Mouse (Mus musculus): ENCODE measurements around the gene Tysnd1. TPM values are rescaled to one million over a fixed set of nuclear protein-coding genes. Genes with fewer than 3 reads are reported as not detected.

The Tysnd1 gene
- total RNA-seq, 2 experiments from 2014 or later: 12.3 to 14.4 TPM

GRCm38 (mm10) chr10:61662391-61662988 is 32.8 kb upstream of the Tysnd1 start:
- H3K27ac ChIP-seq: peak overlapping the region; percentile 28; the same call in 1 of the 2 replicates
- peak; percentile 26 for DNase-seq
- no peak overlapping the region for H3K4me3 ChIP-seq
- intact Hi-C loops (cut with DNase I): no loop called here
- no peak for TF ChIP-seq CTCF (IDR thresholded peaks at IDR 0.05)

- Histone ChIP-seq H3K4me3 (no peak overlapping the region), H3K27ac (no peak overlapping the region)
- TF ChIP-seq CTCF (IDR thresholded peaks at IDR 0.05): no peak
- no peak for DNase-seq
- intact Hi-C loops (cut with DNase I): no loop called here
Measured at GRCm38 (mm10) chr10:61665111-61665510, 30.2 kb upstream of the Tysnd1 start.

DNA sequence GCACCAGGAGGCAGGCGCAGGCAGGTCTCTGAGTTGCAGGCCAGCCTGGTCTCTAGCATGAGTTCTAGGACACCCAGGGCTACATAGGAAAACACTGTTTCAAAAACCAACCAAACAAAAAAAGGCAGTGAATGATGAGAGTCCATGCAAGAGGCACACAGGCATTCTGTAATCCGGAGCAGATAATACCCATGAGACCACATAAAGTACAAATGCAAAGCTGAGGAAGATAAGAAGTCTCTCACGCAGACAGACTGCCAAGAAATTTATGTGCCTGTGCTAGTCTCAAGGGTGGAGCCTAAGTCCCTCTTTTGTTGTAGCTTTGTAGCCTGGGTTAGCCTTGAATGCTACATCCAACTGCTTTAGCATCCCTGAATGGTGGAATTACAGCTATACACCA is 29.7 kb upstream of the Tysnd1 start:
- DNase-seq: no peak
- no peak overlapping the region for H3K27ac ChIP-seq
- intact Hi-C loops (cut with DNase I): no loop called here
- H3K4me3 ChIP-seq: no peak overlapping the region
- no peak for TF ChIP-seq CTCF (IDR thresholded peaks at IDR 0.05)

- intact Hi-C loops (cut with DNase I): no loop called here
- Histone ChIP-seq H3K27ac (no peak overlapping the region), H3K4me3 (no peak overlapping the region)
- DNase-seq: no peak
- no peak for TF ChIP-seq CTCF (IDR thresholded peaks at IDR 0.05)
Measured at GRCm38 (mm10) chr10:61669289-61669688, 26.0 kb upstream of the Tysnd1 start.

GRCm38 (mm10) chr10:61669896-61670295 is 25.4 kb upstream of the Tysnd1 start:
- Histone ChIP-seq H3K27ac (no peak overlapping the region), H3K4me3 (no peak overlapping the region)
- intact Hi-C loops (cut with DNase I): loop anchor here (5.0 kb wide), 1 partner anchor 62 kb away; no protein-coding TSS in a partner anchor
- no peak for DNase-seq
- no peak for TF ChIP-seq CTCF (IDR thresholded peaks at IDR 0.05)

GRCm38 (mm10) chr10:61670758-61671157 is 24.6 kb upstream of the Tysnd1 start:
- no peak overlapping the region for H3K4me3 ChIP-seq
- DNase-seq: no peak
- intact Hi-C loops (cut with DNase I): loop anchor here (5.0 kb wide), 1 partner anchor 62 kb away; no protein-coding TSS in a partner anchor
- no peak overlapping the region for H3K27ac ChIP-seq
- peak; percentile 53 for TF ChIP-seq CTCF (IDR thresholded peaks at IDR 0.05)

GRCm38 (mm10) chr10:61675935-61676334 is 19.4 kb upstream of the Tysnd1 start:
- TF ChIP-seq CTCF (IDR thresholded peaks at IDR 0.05): no peak
- DNase-seq: no peak
- Histone ChIP-seq H3K4me3 (no peak overlapping the region), H3K27ac (no peak overlapping the region)
- intact Hi-C loops (cut with DNase I): no loop called here

GRCm38 (mm10) chr10:61679545-61679944 is 15.8 kb upstream of the Tysnd1 start:
- peak overlapping the region; percentile 99 for H3K27ac ChIP-seq
- H3K4me3 ChIP-seq: peak overlapping the region; percentile 79
- no peak for TF ChIP-seq CTCF (IDR thresholded peaks at IDR 0.05)
- intact Hi-C loops (cut with DNase I): no loop called here
- no peak for DNase-seq

DNA sequence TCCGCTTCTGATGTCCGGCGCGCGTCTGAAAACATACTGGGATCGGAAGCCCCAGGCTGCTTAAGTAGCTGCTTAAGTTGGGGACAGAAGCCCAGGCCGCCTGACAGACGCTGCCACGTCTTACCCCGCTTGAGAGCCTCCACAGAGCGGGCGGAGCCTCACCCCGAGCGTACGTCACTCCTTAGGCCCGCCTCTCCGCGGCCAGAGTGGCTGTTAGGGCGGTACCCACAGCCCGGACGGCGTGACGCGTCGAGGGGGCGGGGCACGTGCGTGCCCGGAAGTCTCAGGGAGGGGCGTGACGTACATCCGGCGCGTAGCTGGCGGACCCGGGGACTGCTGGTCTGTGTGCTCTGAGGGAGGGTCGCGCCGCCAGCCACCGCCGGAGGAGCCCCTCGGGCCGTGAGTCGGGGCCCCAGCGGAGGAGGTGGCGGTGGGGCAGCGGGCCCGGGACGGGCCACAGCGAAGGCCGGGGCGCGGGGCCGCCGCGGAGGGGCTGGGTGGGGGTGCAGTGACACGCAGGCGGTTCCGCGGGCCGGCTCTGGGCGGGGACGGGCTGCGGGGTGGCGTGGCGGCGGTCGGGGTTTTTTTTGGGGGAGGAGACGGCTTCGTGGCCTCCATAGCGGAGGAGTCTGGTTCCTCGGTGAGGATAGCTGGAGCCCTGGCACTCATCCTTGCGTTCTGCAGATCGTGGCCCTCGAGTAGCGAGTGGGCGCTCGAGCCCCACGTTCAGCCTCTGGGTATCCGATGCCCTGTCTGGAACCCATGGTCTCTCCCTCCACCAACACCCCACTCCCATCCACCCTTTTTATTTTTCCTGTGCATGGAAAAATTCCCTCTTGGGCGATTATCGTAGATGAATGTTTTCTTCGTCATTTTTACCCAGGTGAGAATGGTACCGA is 15.1 kb upstream of the Tysnd1 start, which contains the start of gene Sar1a:
Gene Sar1a, plus strand, starts transcription at position 285 of the 899 bp plus-strand sequence.
- DNase-seq: peak; percentile 99
- H3K4me3 ChIP-seq: peak within 1 kb of the TSS; percentile 79
- H3K27ac ChIP-seq: peak within 1 kb of the TSS; percentile 99
- TF ChIP-seq CTCF (IDR thresholded peaks at IDR 0.05): no peak
- intact Hi-C loops (cut with DNase I): no loop called here

DNA sequence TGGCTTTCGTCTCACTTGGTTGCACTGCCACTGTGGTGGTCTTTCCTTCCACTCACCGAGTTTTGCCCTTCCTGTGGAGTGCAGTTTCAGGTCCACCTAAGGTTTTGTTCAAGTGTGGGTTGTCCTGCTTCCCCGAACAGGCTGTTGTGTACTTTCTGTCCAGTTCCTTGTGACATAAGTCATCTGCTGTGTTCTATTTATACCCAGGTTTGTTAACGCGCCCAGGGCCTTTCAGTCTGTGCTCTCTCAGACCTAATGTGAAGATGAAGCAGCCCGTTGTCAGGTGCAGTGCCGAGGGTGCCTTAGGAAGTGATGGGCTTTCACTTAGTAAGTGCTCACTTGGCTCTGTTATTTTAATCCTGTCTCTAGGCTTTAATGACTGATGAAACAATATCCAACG is 5.9 kb upstream of the Tysnd1 start:
- peak overlapping the region; percentile 51 for H3K4me3 ChIP-seq
- peak overlapping the region; percentile 88 for H3K27ac ChIP-seq
- TF ChIP-seq CTCF (IDR thresholded peaks at IDR 0.05): no peak
- peak; percentile 50 for DNase-seq
- intact Hi-C loops (cut with DNase I): no loop called here

DNA sequence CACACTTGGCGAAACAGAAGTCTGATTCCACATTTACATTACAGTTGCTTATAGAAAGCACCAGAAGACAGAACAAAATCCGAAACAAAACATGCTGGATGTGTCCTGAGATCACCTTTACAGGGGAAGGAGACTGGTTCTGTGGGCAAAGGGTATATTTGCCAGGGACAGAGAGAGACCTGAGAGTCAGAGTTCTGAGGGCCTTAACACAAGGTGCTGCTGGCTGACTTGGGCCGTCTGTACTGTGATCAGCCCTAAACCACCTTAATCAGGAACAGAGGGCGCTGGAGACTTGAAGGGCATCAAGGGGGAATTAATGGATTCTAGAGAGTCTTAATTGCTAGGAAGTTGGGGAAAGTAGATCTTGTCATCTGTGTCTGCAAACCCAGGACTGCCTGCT is 1.8 kb upstream of the Tysnd1 start:
- intact Hi-C loops (cut with DNase I): no loop called here
- no peak for TF ChIP-seq CTCF (IDR thresholded peaks at IDR 0.05)
- no peak for DNase-seq
- Histone ChIP-seq H3K27ac (no peak overlapping the region), H3K4me3 (no peak overlapping the region)

DNA sequence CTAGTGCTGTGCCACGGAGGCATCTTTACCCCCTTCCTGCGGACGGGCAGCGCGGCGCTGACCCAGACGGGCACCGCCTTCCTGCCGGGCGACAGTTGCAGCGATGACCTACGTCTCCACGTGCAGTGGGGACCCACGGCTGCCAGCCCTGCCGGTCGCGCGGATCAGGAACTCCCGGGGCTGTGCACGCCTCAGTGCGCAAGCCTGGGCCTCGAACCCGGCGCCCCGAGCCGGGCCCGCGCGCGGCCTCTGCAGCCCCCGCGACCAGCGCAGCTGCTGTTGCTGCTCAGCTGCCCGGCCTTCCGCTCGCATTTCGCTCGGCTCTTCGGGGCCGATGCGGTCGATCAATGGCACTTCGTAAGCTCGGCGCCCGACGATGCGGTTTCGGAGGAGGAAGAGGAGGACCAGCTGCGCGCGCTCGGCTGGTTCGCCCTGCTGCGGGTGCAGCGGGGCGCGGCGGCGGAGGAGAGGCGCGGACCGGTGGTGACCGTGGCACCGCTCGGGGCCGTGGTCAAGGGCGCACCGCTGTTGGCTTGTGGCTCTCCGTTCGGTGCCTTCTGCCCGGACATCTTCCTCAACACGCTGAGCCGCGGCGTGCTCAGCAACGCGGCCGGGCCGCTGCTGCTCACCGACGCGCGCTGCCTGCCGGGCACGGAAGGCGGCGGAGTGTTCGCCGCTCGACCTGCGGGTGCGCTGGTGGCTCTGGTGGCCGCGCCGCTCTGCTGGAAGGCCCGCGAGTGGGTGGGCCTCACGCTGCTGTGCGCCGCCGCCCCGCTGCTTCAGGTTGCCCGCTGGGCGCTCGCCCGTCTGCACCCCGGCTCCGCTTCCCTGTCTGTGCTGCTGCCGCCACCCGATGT is 617 bp downstream of the Tysnd1 start:
- DNase-seq: peak; percentile 40
- Histone ChIP-seq H3K4me3 (peak overlapping the region; percentile 91), H3K27ac (peak overlapping the region; percentile 84)
- TF ChIP-seq CTCF (IDR thresholded peaks at IDR 0.05): no peak
- intact Hi-C loops (cut with DNase I): no loop called here

GRCm38 (mm10) chr10:61696560-61696823 is 1.2 kb downstream of the Tysnd1 start:
- no peak for DNase-seq
- no peak for TF ChIP-seq CTCF (IDR thresholded peaks at IDR 0.05)
- H3K4me3 ChIP-seq: peak overlapping the region; percentile 91
- intact Hi-C loops (cut with DNase I): no loop called here
- peak overlapping the region; percentile 84 for H3K27ac ChIP-seq

All from gastrocnemius, adult 2 months (tissue).